In genomic region chr11:120990951-120991526, GRCm38 (mm10) we compare ENCODE assay signal across 8 mouse cellular contexts. TPM values are rescaled to one million over a fixed set of nuclear protein-coding genes. Genes with fewer than 3 reads are reported as not detected.
A peak's percentile ranks its signal among the peaks of the same experiment; 100 is the strongest.
DNase-seq lines count a peak whose midpoint lies in the region; ATAC-seq lines count a peak whose summit lies in the region.

Gene Csnk1d, minus strand, starts transcription at chr11:120991330.

- no peaks in the 10 kb centered on the region for H3K27me3 ChIP-seq in intestine, embryonic 14.5 days (replicated peaks; ENCODE audit: control insufficient read depth, insufficient read depth, low read length)

- H3K4me3 ChIP-seq in intestine, embryonic 14.5 days (ENCODE audit: low read depth, low read length) = peak within 1 kb of the TSS; percentile 94

- H3K36me3 ChIP-seq in intestine, embryonic 14.5 days (ENCODE audit: control insufficient read depth, insufficient read depth, low read length) = peaks cover 9% of the 10 kb centered on the region; the same call in 1 of the 2 replicates

- under 1% methylated on average over 58 of the region's 59 CpGs for WGBS in intestine, embryonic 14.5 days

- H3K9me3 ChIP-seq in intestine, embryonic 14.5 days (ENCODE audit: control insufficient read depth, low read length) = no peaks in the 10 kb centered on the region

- ATAC-seq in intestine, embryonic 14.5 days (replicated peaks; ENCODE audit: low FRiP score, low TSS enrichment, low read depth) = peak; percentile 85

- peak within 1 kb of the TSS; percentile 95 for H3K27ac ChIP-seq in intestine, embryonic 14.5 days (ENCODE audit: low read depth)

- intact Hi-C loops in left cerebral cortex, postnatal 14 days (cut with DNase I) = no loop called here

- H3K4me2 ChIP-seq in intestine, embryonic 14.5 days (ENCODE audit: low read length) = peak within 1 kb of the TSS; percentile 65

- DNase-seq in adrenal gland, adult (ENCODE audit: inconsistent age in 2 of 2, low spot score in 1 of 2) = peak; percentile 98 to 100
- DNase-seq in embryo, embryonic 10.5 days (ENCODE audit: low spot score) = peak; percentile 97
- DNase-seq in gastrocnemius, postnatal 25 days = peak; percentile 97
- DNase-seq in intestine, embryonic 14.5 days (ENCODE audit: low spot score) = peak; percentile 100
- peak; percentile 98 to 99 for DNase-seq in left cerebral cortex, postnatal 14 days (ENCODE audit: low spot score in 2 of 2)
- DNase-seq in mesoderm, embryonic 11.5 days (ENCODE audit: low read depth, low spot score) = peak; percentile 95
- DNase-seq in right cerebral cortex, postnatal 36 days (ENCODE audit: low spot score in 2 of 2) = peak; percentile 95 to 98
- peak; percentile 98 for DNase-seq in yolk sac, embryonic 10.5 days (ENCODE audit: low spot score)

- H3K9ac ChIP-seq in intestine, embryonic 14.5 days (ENCODE audit: low read length) = peak within 1 kb of the TSS; percentile 100

- peaks cover 20% of the 10 kb centered on the region for H3K4me1 ChIP-seq in intestine, embryonic 14.5 days (replicated peaks; ENCODE audit: control insufficient read depth, insufficient read depth, low read length)

RNA-seq across cellular contexts. Expression of gene Csnk1d, which starts in this region (rescaled TPM):
- total RNA-seq in gastrocnemius, postnatal 25 days (2021) = 10 to 100 TPM; 45.8 to 52.6 TPM
- polyA plus RNA-seq in intestine, embryonic 14.5 days (2014; fragmentation: Nextera tagmentation; extraction: Ambion mirVana) = 68.7 and 70.2 TPM in 2 replicates
- total RNA-seq in left cerebral cortex, postnatal 14 days (2021) = 100 to 1,000 TPM; 112 to 115 TPM

Comparison
In these comparisons a context has a peak if more than half of its experiments do, and no peak if none do; other contexts are left out.
1. Peak in every context shown above with its lines: DNase-seq, ATAC-seq, H3K4me3 ChIP-seq and H3K27ac ChIP-seq.